Mouse (Mus musculus) C2C12 (cell line): Measurements from ENCODE around the gene Zfyve16. TPM values are rescaled to one million over a fixed set of nuclear protein-coding genes. Genes with fewer than 3 reads are reported as not detected.

Experiments used
- H3K27me3 ChIP-seq: one replicate; pipeline ENCODE4 v1.6.1; 2011; ENCODE audit not compliant: control insufficient read depth, insufficient read depth, insufficient read length
- H3K36me3 ChIP-seq: one replicate; pipeline ENCODE4 v1.6.1; 2011; ENCODE audit not compliant: control insufficient read depth, insufficient read depth
- H3K4me3 ChIP-seq: one replicate; pipeline ENCODE4 v1.5.1; 2011; ENCODE audit warnings: mild to moderate bottlenecking, control low read depth; ENCODE audit not compliant: poor library complexity, insufficient read depth, severe bottlenecking
- H3K79me2 ChIP-seq: one replicate; pipeline ENCODE4 v1.6.1; 2011; ENCODE audit not compliant: control insufficient read depth, insufficient read depth
- H3K79me3 ChIP-seq: one replicate; pipeline ENCODE4 v1.6.1; 2011; ENCODE audit warnings: low read depth, control low read depth
- H3ac ChIP-seq: one replicate; pipeline ENCODE3; 2011; ENCODE audit warnings: low read depth; ENCODE audit not compliant: control insufficient read depth, insufficient read length
- CEBPB ChIP-seq: IDR thresholded peaks from one replicate; pipeline ENCODE4 v1.6.1; 2011; ENCODE audit warnings: low read depth, mild to moderate bottlenecking, control low read depth, moderate library complexity
- CTCF ChIP-seq: IDR thresholded peaks from one replicate; pipeline ENCODE4 v1.5.1; 2011; ENCODE audit not compliant: control insufficient read depth, insufficient read depth, insufficient read length
- FOSL1 ChIP-seq: IDR thresholded peaks from one replicate; pipeline ENCODE4 v1.8.0; 2011; ENCODE audit warnings: mild to moderate bottlenecking, low read length; ENCODE audit not compliant: poor library complexity, insufficient read depth, severe bottlenecking
- MAX ChIP-seq: IDR thresholded peaks from one replicate; pipeline ENCODE4 v1.6.1; 2011; ENCODE audit warnings: mild to moderate bottlenecking, control low read depth
- MYOD1 ChIP-seq: IDR thresholded peaks from one replicate; pipeline ENCODE4 v1.6.1; 2011; ENCODE audit warnings: low read depth; ENCODE audit not compliant: control insufficient read depth, insufficient read length
- MYOG ChIP-seq: IDR thresholded peaks from one replicate; pipeline ENCODE4 v1.6.1; 2011; ENCODE audit not compliant: control insufficient read depth, insufficient read length; ENCODE audit errors: extremely low read depth
- USF1 ChIP-seq: IDR thresholded peaks from one replicate; pipeline ENCODE4 v1.6.1; 2011; ENCODE audit warnings: low read depth, mild to moderate bottlenecking, control low read depth, moderate library complexity
- long read RNA-seq, 2 experiments: library from polyadenylated mRNA; unstranded; transcript quantifications; one replicate each; pipeline ENCODE4 v2.0.0; 2019 to 2020
- polyA plus RNA-seq: library from polyadenylated mRNA; unstranded; fragments of >200 nt; fragmentation: generic; extraction: Trizol; gene quantifications from one replicate; pipeline ENCODE4 v1.2.1, GENCODE M21; 2012; ENCODE audit warnings: missing spikeins

Zfyve16 gene
- polyA plus RNA-seq: 2.6 TPM
- long read RNA-seq, experiment 1, partial matches to known transcripts: 3 of 3 reads
- long read RNA-seq, experiment 1, other reads (novel, unspliced or antisense): 0 of 3 reads
- long read RNA-seq, experiment 2, full-length matches to known transcripts: 23 of 36 reads
- long read RNA-seq, experiment 2, partial matches to known transcripts: 8 of 36 reads
- long read RNA-seq, experiment 2, other reads (novel, unspliced or antisense): 5 of 36 reads

GRCm38 (mm10) chr13:92530721-92531211 is at the start of gene Zfyve16:
Gene Zfyve16, minus strand, starts transcription at chr13:92530868.
- Histone ChIP-seq H3K4me3 (peak within 1 kb of the TSS; percentile 49), H3K79me2 (peaks cover 17% of the 10 kb centered on the region), H3ac (peak within 1 kb of the TSS; percentile 88), H3K79me3 (peaks cover 8% of the 10 kb centered on the region), H3K27me3 (no peaks in the 10 kb centered on the region), H3K36me3 (no peaks in the 10 kb centered on the region)
- TF ChIP-seq MAX (peak; percentile 68), USF1 (no peak)

- TF ChIP-seq FOSL1: no peak
- no peak for TF ChIP-seq USF1
- TF ChIP-seq CTCF: no peak
- no peak for TF ChIP-seq MYOG
- TF ChIP-seq CEBPB: no peak
- no peak for TF ChIP-seq MAX
- TF ChIP-seq MYOD1: no peak
- Histone ChIP-seq H3K4me3 (no peak overlapping the region), H3K36me3 (no peaks in the 10 kb centered on the region), H3K79me2 (no peaks in the 10 kb centered on the region), H3K79me3 (no peaks in the 10 kb centered on the region), H3K27me3 (peaks cover 3% of the 10 kb centered on the region), H3ac (no peak overlapping the region)
Observed at GRCm38 (mm10) chr13:92578210-92578609, 47.5 kb upstream of the Zfyve16 start.

- no peak overlapping the region for H3K4me3 ChIP-seq
- no peaks in the 10 kb centered on the region for H3K79me3 ChIP-seq
- no peaks in the 10 kb centered on the region for H3K79me2 ChIP-seq
- H3K27me3 ChIP-seq: peaks cover 3% of the 10 kb centered on the region
- no peak overlapping the region for H3ac ChIP-seq
- TF ChIP-seq USF1 (no peak), MYOD1 (no peak), FOSL1 (no peak), CTCF (no peak), MYOG (no peak), MAX (no peak), CEBPB (no peak)
- H3K36me3 ChIP-seq: no peaks in the 10 kb centered on the region
Observed at GRCm38 (mm10) chr13:92576688-92577087, 46.0 kb upstream of the Zfyve16 start.

GRCm38 (mm10) chr13:92576072-92576471 is 45.4 kb upstream of the Zfyve16 start, which contains the start of gene Spz1:
Gene Spz1, minus strand, starts transcription at chr13:92576172.
- no peaks in the 10 kb centered on the region for H3K79me3 ChIP-seq
- H3ac ChIP-seq: no peak within 1 kb of the TSS
- H3K36me3 ChIP-seq: no peaks in the 10 kb centered on the region
- TF ChIP-seq MYOG (no peak), CTCF (no peak), MAX (no peak), MYOD1 (no peak), FOSL1 (no peak), CEBPB (no peak), USF1 (no peak)
- H3K79me2 ChIP-seq: no peaks in the 10 kb centered on the region
- peaks cover 3% of the 10 kb centered on the region for H3K27me3 ChIP-seq
- H3K4me3 ChIP-seq: no peak within 1 kb of the TSS

DNA sequence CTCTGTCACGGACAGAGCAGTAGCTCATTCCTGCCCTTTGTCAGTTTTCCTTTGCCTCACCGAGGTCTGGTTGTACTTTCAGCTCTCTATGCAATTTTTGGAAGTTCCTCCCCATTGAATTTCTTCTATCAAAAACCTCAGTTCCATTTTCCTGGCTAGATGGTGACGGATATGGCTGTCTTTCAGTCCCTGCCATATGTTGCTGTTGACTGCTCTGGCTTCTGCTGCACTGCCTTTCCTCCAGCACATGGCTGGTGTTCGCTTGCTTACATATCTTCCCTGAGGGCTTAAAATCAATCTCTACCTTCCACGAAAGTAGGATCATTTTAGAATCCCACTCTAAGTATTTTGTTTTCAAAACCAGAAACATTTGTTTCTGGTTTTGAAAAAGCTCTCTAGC is 28.8 kb upstream of the Zfyve16 start:
- no peaks in the 10 kb centered on the region for H3K79me2 ChIP-seq
- H3K4me3 ChIP-seq: no peak overlapping the region
- no peak for TF ChIP-seq CEBPB
- TF ChIP-seq CTCF: no peak
- TF ChIP-seq USF1: no peak
- no peaks in the 10 kb centered on the region for H3K79me3 ChIP-seq
- no peaks in the 10 kb centered on the region for H3K27me3 ChIP-seq
- no peaks in the 10 kb centered on the region for H3K36me3 ChIP-seq
- no peak overlapping the region for H3ac ChIP-seq

- no peaks in the 10 kb centered on the region for H3K79me3 ChIP-seq
- H3K27me3 ChIP-seq: no peaks in the 10 kb centered on the region
- no peak overlapping the region for H3ac ChIP-seq
- no peaks in the 10 kb centered on the region for H3K36me3 ChIP-seq
- H3K4me3 ChIP-seq: no peak overlapping the region
- no peaks in the 10 kb centered on the region for H3K79me2 ChIP-seq
- TF ChIP-seq CEBPB (no peak), MAX (no peak), CTCF (no peak), FOSL1 (no peak), MYOG (no peak), USF1 (no peak), MYOD1 (no peak)
Observed at GRCm38 (mm10) chr13:92557229-92557628, 26.6 kb upstream of the Zfyve16 start.
